Mouse (Mus musculus) lung, postnatal 10 days (tissue): ENCODE data around the gene Ttc36.
A peak's percentile ranks its signal among the peaks of the same experiment; 100 is the strongest.

Experiments used
- DNase-seq: peaks from one replicate; pipeline ENCODE4 v3.0.0; 2021

The Ttc36 gene

GRCm38 (mm10) chr9:44802808-44803450 lies at the start of gene Ttc36:
Gene Ttc36, minus strand, starts transcription at chr9:44803072.
- DNase-seq, result peak; percentile 56

- DNase-seq, result peak; percentile 33
Observed at GRCm38 (mm10) chr9:44847446-44847845, 44.6 kb upstream of the Ttc36 start.

- peak; percentile 29 for DNase-seq
Observed at GRCm38 (mm10) chr9:44841241-44841640, 38.4 kb upstream of the Ttc36 start.

GRCm38 (mm10) chr9:44836439-44836838 lies 33.6 kb upstream of the Ttc36 start:
- peak; percentile 85 for DNase-seq

- peak; percentile 33 for DNase-seq
Observed at GRCm38 (mm10) chr9:44832356-44832755, 29.5 kb upstream of the Ttc36 start.

GRCm38 (mm10) chr9:44830506-44830905 lies 27.6 kb upstream of the Ttc36 start:
- DNase-seq, result no peak

- DNase-seq, result no peak
Observed at GRCm38 (mm10) chr9:44828944-44829343, 26.1 kb upstream of the Ttc36 start.

- DNase-seq, result no peak
Observed at GRCm38 (mm10) chr9:44826660-44827059, 23.8 kb upstream of the Ttc36 start.

- DNase-seq, result peak; percentile 69
Observed at GRCm38 (mm10) chr9:44819920-44820827, 17.3 kb upstream of the Ttc36 start.

GRCm38 (mm10) chr9:44817522-44817921 lies 14.7 kb upstream of the Ttc36 start:
- no peak for DNase-seq

- DNase-seq, result no peak
Observed at GRCm38 (mm10) chr9:44814179-44814578, 11.3 kb upstream of the Ttc36 start.

- no peak for DNase-seq
Observed at GRCm38 (mm10) chr9:44810316-44810715, 7.4 kb upstream of the Ttc36 start.

- no peak for DNase-seq
Observed at GRCm38 (mm10) chr9:44807778-44808177, 4.9 kb upstream of the Ttc36 start.

- no peak for DNase-seq
Observed at GRCm38 (mm10) chr9:44807141-44807540, 4.3 kb upstream of the Ttc36 start.

- no peak for DNase-seq
Observed at GRCm38 (mm10) chr9:44805536-44805935, 2.7 kb upstream of the Ttc36 start.

GRCm38 (mm10) chr9:44804678-44805077 lies 1.8 kb upstream of the Ttc36 start:
- DNase-seq, result no peak

- DNase-seq, result no peak
Observed at GRCm38 (mm10) chr9:44801669-44802068, 1.2 kb downstream of the Ttc36 start.

- DNase-seq, result no peak
Observed at GRCm38 (mm10) chr9:44799958-44800324, 2.9 kb downstream of the Ttc36 start.

GRCm38 (mm10) chr9:44799102-44799957 lies 3.5 kb downstream of the Ttc36 start, which contains the start of gene Tmem25:
Gene Tmem25, minus strand, starts transcription at chr9:44799307.
- DNase-seq, result peak; percentile 86

GRCm38 (mm10) chr9:44798298-44798697 lies 4.6 kb downstream of the Ttc36 start:
- DNase-seq, result no peak

GRCm38 (mm10) chr9:44792842-44793241 lies 10.0 kb downstream of the Ttc36 start:
- no peak for DNase-seq

GRCm38 (mm10) chr9:44772750-44773651 lies 29.9 kb downstream of the Ttc36 start:
- peak; percentile 97 for DNase-seq
